Mouse (Mus musculus) cerebellum, adult 2 months (tissue): ENCODE measurements at regions not wholly inside any gene's neighbourhood (a gene's known extent, or its start where the extent isn't known, plus 50 kb on each side); places are given as distances from the start of the nearest gene placed in this dataset.

Experiments used
- CTCF ChIP-seq: fragments of 200-500 bp; IDR thresholded peaks from 2 replicates; pipeline ENCODE4 v1.5.1; 2011; ENCODE audit warnings: low read depth, mild to moderate bottlenecking, control low read depth, low read length, moderate library complexity, borderline replicate concordance; ENCODE audit not compliant: insufficient read depth
- POLR2A ChIP-seq: fragments of 200-500 bp; IDR thresholded peaks from 2 replicates; pipeline ENCODE4 v1.6.1; 2011; ENCODE audit warnings: low read length, control low read depth, borderline replicate concordance; ENCODE audit not compliant: insufficient read depth

DNA sequence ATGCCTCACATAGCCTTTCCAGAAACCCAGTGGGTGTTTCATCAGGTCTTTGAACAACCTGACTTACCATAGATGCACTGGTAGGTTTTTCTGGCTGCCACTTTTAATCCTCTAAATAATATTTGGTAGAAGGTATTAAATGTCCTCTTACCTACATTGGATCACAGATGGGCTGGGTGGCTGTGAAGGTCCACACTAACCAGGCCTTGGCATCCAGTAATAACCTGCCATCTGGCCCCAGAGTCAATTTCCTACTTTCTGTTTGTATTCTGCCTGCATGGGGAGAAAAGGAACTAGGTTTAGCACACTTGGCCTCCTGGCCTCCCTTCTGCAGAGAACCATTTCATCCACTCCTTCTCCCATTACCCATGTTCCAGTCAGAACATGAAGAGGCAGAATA lies 473.0 kb downstream of the Mettl4 start:
- TF ChIP-seq CTCF (no peak), POLR2A (no peak)
